Mouse (Mus musculus): ENCODE results near the gene BC028528.

DNA sequence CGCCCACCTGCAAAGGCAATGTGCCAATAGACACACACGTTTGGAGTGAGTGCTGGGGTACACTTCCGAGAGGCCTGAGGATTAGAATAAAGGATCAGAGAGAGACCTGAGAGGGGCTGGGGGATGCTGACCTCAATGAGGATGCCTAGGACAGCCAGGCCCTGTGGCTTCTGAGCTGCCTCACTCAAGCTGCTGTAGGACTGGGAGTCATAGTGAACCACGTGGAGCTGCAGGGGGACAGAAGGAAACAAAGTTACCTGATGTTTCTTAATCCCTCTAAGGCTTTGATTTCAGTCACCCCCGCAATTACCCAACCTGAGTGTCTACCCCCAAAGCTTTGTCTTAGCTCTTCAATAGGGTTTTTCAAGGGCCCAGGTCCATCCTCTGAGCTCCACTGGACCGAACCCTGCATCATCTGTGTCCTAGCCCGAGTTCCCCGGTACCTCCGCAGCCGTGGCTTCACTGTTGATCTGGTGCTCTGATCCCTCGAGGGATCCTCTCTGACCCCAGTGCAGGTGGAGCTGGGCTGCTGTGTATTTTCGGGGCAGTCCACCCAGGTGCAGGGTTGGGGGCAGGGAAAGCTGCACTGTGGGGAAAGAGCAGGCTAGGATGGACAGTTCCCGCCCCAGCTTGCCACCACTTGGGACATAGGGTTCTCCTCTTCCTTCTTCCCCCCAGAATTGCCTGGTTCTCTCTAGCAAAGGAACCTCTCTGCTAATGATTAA lies 8.2 kb upstream of the BC028528 start:
- TF ChIP-seq EP300 (IDR thresholded peaks at IDR 0.05; ENCODE audit: low read depth) (no peak), CTCF (IDR thresholded peaks at IDR 0.05; ENCODE audit: low read depth) (no peak)

All from liver, postnatal 0 days (tissue).